Mouse (Mus musculus): ENCODE measurements around the gene Vmn2r2. TPM values are rescaled to one million over a fixed set of nuclear protein-coding genes. Genes with fewer than 3 reads are reported as not detected.

Gene Vmn2r2
- not detected in 2 replicates for polyA plus RNA-seq (2015; fragmentation: Nextera tagmentation; extraction: Ambion mirVana)

GRCm38 (mm10) chr3:64141878-64142508 lies at the start of gene Vmn2r2:
Gene Vmn2r2, minus strand, starts transcription at chr3:64141928.
- H3K9ac ChIP-seq: no peak within 1 kb of the TSS
- H3K4me1 ChIP-seq: no peaks in the 10 kb centered on the region
- WGBS: 91% methylated on average over 2 of the region's 2 CpGs
- H3K27ac ChIP-seq: no peak within 1 kb of the TSS
- no peak for ATAC-seq (ENCODE audit: insufficient read depth, low FRiP score, low read depth)
- H3K4me2 ChIP-seq: no peak within 1 kb of the TSS
- H3K27me3 ChIP-seq (replicated peaks): no peaks in the 10 kb centered on the region
- H3K36me3 ChIP-seq: no peaks in the 10 kb centered on the region
- no peak within 1 kb of the TSS for H3K4me3 ChIP-seq (replicated peaks)
- H3K9me3 ChIP-seq: no peaks in the 10 kb centered on the region

- Histone ChIP-seq H3K4me2 (no peak overlapping the region), H3K27me3 (replicated peaks) (no peaks in the 10 kb centered on the region), H3K4me1 (no peaks in the 10 kb centered on the region), H3K9ac (no peak overlapping the region), H3K9me3 (no peaks in the 10 kb centered on the region), H3K36me3 (no peaks in the 10 kb centered on the region), H3K4me3 (replicated peaks) (no peak overlapping the region), H3K27ac (no peak overlapping the region)
- 81% methylated on average over 11 of the region's 11 CpGs for WGBS
- no peak for ATAC-seq (ENCODE audit: insufficient read depth, low FRiP score, low read depth)
These were observed 28.2 kb downstream of the Vmn2r2 start for GRCm38 (mm10) chr3:64113352-64114046.

GRCm38 (mm10) chr3:64112707-64113106 lies 29.0 kb downstream of the Vmn2r2 start:
- Histone ChIP-seq H3K4me2 (no peak overlapping the region), H3K27ac (no peak overlapping the region), H3K27me3 (replicated peaks) (no peaks in the 10 kb centered on the region), H3K9ac (no peak overlapping the region), H3K36me3 (no peaks in the 10 kb centered on the region), H3K4me1 (no peaks in the 10 kb centered on the region), H3K9me3 (no peaks in the 10 kb centered on the region), H3K4me3 (replicated peaks) (no peak overlapping the region)
- 86% methylated on average over 1 of the region's 1 CpGs for WGBS
- no peak for ATAC-seq (ENCODE audit: insufficient read depth, low FRiP score, low read depth)

DNA sequence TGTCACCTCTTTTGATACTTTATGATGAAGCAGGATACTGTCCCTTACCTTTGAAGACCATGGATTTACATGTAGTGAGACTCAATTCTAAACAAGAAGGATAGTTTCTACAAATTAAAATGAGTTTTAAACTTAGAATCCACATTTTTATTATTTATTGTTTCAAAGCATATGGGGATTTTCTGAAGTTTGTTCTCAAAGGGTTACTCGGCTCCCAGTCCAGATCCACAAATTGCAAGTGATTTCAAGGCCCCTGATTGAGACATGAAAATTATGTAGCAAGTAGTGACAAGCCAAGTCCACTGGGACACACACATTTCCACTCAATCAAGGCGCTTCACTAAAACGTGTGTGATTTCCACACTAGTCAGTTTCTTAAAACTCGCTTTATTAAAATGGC lies 60.5 kb downstream of the Vmn2r2 start, which contains the start of gene Vmn2r1:
Gene Vmn2r1 (plus strand): TSS at position 301 of the 400 bp plus-strand sequence.
- H3K9ac ChIP-seq: no peak within 1 kb of the TSS
- no peak within 1 kb of the TSS for H3K4me3 ChIP-seq (replicated peaks)
- H3K27me3 ChIP-seq (replicated peaks): no peaks in the 10 kb centered on the region
- no peaks in the 10 kb centered on the region for H3K9me3 ChIP-seq
- H3K36me3 ChIP-seq: no peaks in the 10 kb centered on the region
- H3K4me1 ChIP-seq: no peaks in the 10 kb centered on the region
- no peak for ATAC-seq (ENCODE audit: insufficient read depth, low FRiP score, low read depth)
- H3K27ac ChIP-seq: no peak within 1 kb of the TSS
- H3K4me2 ChIP-seq: no peak within 1 kb of the TSS
- WGBS: 80% methylated on average over 4 of the region's 4 CpGs

Other genes starting within 250 kb of the Vmn2r2 start
- 5.7 and 8.3 TPM in 2 replicates for gene Plch1, start 242.5 kb downstream of the Vmn2r2 start, polyA plus RNA-seq (2015; fragmentation: Nextera tagmentation; extraction: Ambion mirVana)
- gene E130311K13Rik, start 212.5 kb downstream of the Vmn2r2 start, polyA plus RNA-seq (2015; fragmentation: Nextera tagmentation; extraction: Ambion mirVana): 6.6 and 7.4 TPM in 2 replicates
- gene Slc33a1, start 177.2 kb downstream of the Vmn2r2 start, polyA plus RNA-seq (2015; fragmentation: Nextera tagmentation; extraction: Ambion mirVana): 24.1 and 24.7 TPM in 2 replicates
- 36.8 and 41.3 TPM in 2 replicates for gene Gmps, start 165.8 kb downstream of the Vmn2r2 start, polyA plus RNA-seq (2015; fragmentation: Nextera tagmentation; extraction: Ambion mirVana)
- 0.03 and 0.04 TPM in 2 replicates for gene Vmn2r1, start 60.4 kb downstream of the Vmn2r2 start, polyA plus RNA-seq (2015; fragmentation: Nextera tagmentation; extraction: Ambion mirVana)
- gene Vmn2r3, start 147.8 kb upstream of the Vmn2r2 start, polyA plus RNA-seq (2015; fragmentation: Nextera tagmentation; extraction: Ambion mirVana): not detected in 2 replicates